Mouse (Mus musculus) kidney, adult 18-20 months (tissue): ENCODE measurements around the gene Cdc42bpb.
A peak's percentile ranks its signal among the peaks of the same experiment; 100 is the strongest.

Experiments used
- DNase-seq: peaks from one replicate; pipeline ENCODE4 v3.0.0; 2021

Gene Cdc42bpb

DNA sequence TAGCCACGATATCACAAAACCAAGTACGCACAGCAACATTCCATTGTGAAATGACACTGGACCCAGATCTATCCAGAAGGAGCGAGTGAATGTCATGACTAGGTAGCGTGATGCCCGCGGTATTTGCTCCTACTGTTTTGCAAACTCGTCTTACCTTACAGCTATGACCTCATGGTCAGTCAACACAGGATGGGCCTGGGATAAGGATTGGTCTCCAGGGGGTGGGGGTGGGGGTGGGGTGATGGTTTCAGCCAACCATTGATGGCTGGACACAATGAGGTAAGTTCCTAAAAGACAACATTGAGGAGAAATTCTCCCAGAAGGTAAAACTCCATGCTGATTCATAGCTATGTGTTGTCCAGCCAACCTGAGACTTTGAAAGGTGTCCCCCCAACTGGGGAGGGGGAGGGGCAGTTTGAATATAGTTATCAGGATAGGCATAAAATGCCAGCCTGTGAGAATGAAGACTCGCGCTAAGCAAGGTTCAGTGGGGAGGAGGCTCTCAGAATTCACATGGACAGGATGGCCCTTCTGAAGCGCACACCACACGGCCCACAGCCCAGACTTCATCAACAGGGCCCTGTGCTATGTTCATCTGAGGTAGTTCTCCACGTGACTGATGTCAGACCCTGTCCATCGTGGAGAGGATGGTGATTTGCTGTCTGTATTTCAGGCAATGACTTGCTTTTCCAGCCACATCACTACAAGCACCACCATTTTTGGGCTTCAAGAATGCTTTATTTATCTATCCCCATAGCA is 8.5 kb upstream of the Cdc42bpb start:
- DNase-seq, result no peak

- DNase-seq, result no peak
Measured at GRCm38 (mm10) chr12:111378812-111379211, 1.3 kb upstream of the Cdc42bpb start.

GRCm38 (mm10) chr12:111377986-111378490 is 520 bp upstream of the Cdc42bpb start:
- DNase-seq, result no peak

- DNase-seq, result peak; percentile 71
Measured at GRCm38 (mm10) chr12:111376826-111377331, 639 bp downstream of the Cdc42bpb start.

DNA sequence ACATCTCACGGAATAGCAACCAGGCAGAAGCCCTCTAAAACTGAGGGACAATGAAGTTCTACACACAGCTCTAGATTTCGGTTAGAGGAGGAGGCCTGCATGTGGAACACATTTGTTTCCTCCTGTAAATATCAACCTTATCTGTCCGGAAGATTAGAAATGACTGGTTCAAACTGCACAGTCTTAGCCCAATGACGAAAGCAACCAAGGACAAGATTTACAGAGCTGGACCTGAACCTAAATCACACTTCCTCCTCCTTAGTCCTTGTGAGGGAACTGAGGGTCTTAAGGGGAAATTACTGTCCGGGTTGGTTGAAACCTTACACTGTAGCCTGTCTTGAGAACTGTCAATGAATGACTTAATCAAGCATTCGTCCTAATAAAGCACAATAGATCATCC is 1.5 kb downstream of the Cdc42bpb start:
- DNase-seq, result no peak

- DNase-seq, result no peak
Measured at GRCm38 (mm10) chr12:111375559-111375958, 2.0 kb downstream of the Cdc42bpb start.

- DNase-seq, result no peak
Measured at GRCm38 (mm10) chr12:111374727-111375126, 2.8 kb downstream of the Cdc42bpb start.

DNA sequence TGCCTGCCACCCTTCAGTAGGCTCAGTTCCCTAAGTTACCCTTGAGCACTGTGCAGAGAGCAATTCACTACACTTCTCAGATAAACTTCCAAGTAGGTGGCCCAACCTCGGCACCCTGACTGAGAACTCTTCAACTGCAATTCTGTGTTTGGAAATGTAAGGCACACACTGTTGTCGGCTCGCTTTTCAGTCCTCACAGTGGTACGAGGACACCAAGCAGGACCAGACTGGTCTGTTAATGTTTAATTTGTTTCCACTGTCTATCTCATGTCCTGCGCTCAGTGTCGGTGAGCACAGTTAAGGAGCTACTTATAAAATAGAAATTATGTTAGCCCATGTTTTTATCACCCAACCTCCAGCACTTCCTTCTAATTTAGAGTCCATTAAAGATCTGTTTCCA is 4.1 kb downstream of the Cdc42bpb start:
- no peak for DNase-seq

- DNase-seq, result no peak
Measured at GRCm38 (mm10) chr12:111371905-111372304, 5.6 kb downstream of the Cdc42bpb start.

DNA sequence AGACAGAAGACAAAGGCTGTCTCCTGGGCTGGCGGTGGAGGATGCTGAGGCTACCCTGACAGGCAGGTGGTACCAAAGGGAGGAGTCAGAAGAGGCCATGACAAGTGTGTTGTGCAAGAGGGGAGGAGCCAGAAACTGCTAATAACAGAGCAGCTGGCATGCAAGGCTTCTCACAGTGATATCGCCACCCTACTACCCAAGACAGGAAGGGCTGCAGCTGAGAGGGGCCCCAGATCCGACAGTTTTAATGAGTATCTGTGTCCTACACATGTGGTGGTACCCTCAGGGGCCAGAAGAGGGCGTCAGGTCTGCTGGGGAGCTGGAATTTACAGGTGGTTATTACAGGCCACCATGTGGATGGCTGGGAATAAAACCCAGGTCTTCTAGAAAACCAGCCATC is 7.3 kb downstream of the Cdc42bpb start:
- no peak for DNase-seq

- DNase-seq, result no peak
Measured at GRCm38 (mm10) chr12:111367065-111367464, 10.5 kb downstream of the Cdc42bpb start.

DNA sequence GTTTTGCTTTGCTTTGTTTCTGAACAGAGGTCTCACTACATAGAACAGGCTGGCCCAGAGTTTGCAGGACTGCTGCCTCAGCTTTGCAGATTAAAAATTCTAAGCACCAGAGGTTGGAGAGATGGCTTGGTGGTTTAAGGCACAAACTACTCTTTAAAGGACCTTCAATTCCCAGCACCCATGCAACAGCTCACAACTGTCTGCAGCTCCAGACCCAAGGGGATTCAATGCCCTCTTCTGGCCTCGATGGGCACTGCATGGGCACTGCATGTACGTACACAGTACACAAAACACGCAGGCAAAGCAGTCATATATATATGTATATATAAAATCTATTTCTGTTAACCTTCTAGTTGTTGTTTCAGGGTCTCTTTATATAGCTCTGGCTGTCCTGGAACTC is 13.3 kb downstream of the Cdc42bpb start:
- DNase-seq, result no peak

- no peak for DNase-seq
Measured at GRCm38 (mm10) chr12:111361319-111362098, 16.0 kb downstream of the Cdc42bpb start.

GRCm38 (mm10) chr12:111360671-111361070 is 16.8 kb downstream of the Cdc42bpb start:
- DNase-seq, result no peak

- DNase-seq, result no peak
Measured at GRCm38 (mm10) chr12:111356216-111356615, 21.3 kb downstream of the Cdc42bpb start.

GRCm38 (mm10) chr12:111354142-111354541 is 23.4 kb downstream of the Cdc42bpb start:
- DNase-seq, result no peak

DNA sequence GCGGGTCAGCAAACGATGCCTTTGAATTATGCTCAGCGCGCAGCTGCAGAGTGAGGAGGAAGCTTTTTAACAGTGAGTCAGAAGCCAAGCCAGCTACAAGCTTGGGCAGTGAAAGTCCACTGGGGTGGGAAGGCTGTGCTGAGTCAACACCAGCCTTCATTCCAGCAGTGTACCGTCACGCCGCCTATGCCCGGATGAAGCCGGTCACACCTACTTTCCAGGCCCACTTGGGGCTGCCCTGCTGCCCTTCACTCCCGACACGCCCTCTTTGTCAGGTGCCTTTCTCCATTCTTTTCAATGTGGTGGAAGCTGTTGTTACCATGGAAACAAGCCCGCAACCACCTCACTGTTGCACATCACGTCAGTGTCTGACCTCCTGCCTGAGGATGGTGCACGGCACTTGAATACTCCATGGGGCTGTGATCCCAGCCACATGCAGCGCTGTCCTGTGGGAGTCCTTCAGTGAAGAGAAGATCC is 24.0 kb downstream of the Cdc42bpb start:
- peak; percentile 78 for DNase-seq

DNA sequence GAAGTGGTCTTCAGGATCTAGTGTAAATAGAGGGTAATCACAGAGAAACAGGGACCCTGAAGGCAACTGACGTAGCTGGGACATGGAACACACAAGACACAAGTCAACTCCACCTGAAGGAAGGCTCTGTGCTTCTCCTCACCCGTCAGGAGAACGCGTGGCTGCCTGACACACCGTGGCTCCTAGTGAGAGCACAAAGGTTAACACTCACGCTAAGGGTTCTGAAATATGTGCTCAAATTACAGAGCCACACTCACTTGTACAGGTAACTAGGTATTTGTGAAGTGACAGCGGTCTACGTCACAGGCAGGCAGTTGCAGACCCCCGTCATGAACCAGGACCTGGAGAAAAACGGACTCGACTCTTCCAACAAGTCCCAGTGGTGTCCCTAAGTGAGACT is 24.5 kb downstream of the Cdc42bpb start:
- DNase-seq, result no peak

- DNase-seq, result no peak
Measured at GRCm38 (mm10) chr12:111352520-111352919, 25.0 kb downstream of the Cdc42bpb start.

DNA sequence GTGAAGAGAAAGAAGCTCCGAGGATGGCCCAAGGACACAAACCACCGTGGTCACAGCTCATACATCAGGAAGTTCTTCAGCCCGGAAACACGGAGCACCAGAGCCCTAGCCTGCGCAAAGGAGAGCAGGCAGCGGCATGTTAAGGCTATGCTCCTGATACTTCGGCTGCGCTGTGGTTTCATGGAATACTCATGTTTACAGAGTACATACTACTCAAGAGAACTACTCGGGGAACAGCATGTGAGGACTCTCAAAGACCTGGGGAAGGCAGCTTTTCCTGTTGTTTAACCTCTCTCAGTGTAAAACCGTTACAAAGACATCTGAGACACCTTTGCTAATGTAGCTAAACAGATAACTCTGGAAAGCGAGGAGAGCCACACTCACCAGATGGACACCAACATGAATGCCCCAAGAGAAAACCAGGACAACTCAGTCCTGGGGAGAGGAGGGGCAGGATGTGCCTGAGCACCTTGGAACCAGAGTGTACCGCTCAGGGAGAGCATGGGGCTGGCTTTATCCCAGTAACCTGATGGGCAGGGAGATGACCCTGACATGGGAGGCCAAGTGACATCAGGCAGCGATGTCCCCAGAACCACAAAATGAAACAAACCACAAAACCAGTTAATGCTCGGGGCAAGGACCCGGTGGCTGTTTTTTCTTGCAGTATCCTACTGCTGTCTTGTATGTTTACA is 27.8 kb downstream of the Cdc42bpb start:
- DNase-seq, result no peak

DNA sequence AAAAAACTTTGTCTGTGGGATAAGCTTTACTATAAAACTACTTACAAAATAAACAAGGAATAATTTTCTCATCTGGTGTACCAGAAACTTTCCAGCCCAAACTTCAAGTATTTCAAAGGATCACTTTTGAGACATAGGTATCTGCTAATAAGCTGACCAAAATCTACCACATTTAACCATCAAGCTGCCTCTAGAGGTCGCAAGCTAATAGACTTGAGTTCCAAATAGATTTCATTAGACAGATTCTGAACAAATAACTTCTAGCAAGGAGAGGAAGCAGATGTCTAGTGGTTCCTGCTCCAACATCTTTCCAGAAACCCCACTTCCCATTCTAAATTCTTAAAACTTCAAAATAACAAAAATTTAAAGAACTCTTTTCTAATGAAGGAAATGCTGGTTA is 33.6 kb downstream of the Cdc42bpb start:
- DNase-seq, result no peak

DNA sequence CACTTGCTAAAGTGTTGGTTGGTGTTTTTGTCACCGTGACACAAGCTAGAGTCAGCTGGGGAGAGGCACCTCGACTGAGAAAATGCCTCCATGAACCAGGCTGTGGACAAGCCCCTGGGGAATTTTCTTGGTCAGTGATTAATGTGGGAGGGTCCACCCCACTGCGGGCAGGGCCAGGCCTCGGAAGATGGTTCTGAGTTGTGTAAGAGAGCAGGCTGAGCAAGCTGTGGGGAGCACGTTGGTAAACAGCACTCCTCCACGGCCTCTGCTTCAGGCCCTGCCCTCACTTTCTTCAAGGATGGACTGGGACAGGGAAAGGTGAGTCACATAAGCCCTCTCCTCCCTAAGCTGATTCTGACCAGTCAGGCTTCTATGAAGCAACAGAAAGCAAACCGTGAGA is 36.8 kb downstream of the Cdc42bpb start:
- no peak for DNase-seq

DNA sequence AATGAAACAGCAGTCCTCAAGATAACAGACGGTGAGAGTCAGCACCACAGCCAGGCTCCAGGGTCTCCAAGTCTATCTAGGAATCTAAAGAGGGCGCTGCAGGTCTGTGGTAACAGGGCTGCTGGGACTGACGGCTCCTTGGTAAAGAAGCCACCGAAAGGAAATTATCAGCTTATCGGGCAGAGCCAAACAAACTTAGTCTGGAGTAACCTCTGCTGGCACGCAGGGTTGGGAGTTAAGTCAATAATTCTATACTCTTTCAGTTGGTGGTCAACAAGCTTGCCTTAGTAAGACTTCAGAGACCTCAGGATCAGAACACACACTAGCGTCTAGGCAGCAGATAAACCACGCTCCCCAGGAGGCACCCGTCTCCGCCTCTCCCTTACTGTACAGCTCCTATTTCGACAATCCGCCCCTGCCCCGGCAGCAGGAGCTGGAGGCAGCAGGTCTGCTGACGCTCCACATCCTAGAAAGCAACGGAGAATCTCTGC is 39.6 kb downstream of the Cdc42bpb start:
- DNase-seq, result no peak
